Mouse (Mus musculus) forebrain, embryonic 16.5 days (tissue): ENCODE results near the gene 4931440F15Rik. TPM values are rescaled to one million over a fixed set of nuclear protein-coding genes. Genes with fewer than 3 reads are reported as not detected.
"Not testable (repeated sequence)": the region's sequence is repeated elsewhere in the genome, so short reads cannot be mapped to it uniquely, and the experiment has no call there.

Experiments
- ATAC-seq: fragments of 200-750 bp; cut with Nextera tagmentation; 2 replicates; pipeline ENCODE4 v1.8.0; 2017; ENCODE audit warnings: mild to moderate bottlenecking, moderate library complexity
- H3K27ac ChIP-seq: fragments of 300-500 bp; sonication (generic); 2 replicates; pipeline ENCODE4 v1.5.1; 2014; ENCODE audit warnings: low read length, control low read depth
- H3K27me3 ChIP-seq: fragments of 300-500 bp; sonication (generic); replicated peaks from 2 replicates; pipeline ENCODE4 v1.6.1; 2014; ENCODE audit warnings: low read length; ENCODE audit not compliant: control insufficient read depth, insufficient read depth
- H3K36me3 ChIP-seq: fragments of 300-500 bp; sonication (generic); 2 replicates; pipeline ENCODE4 v1.6.1; 2014; ENCODE audit not compliant: control insufficient read depth, insufficient read depth
- H3K4me1 ChIP-seq: fragments of 300-500 bp; sonication (generic); replicated peaks from 2 replicates; pipeline ENCODE4 v1.6.1; 2014; ENCODE audit warnings: low read length; ENCODE audit not compliant: control insufficient read depth, insufficient read depth
- H3K4me2 ChIP-seq: fragments of 300-500 bp; sonication (generic); 2 replicates; pipeline ENCODE4 v1.6.1; 2014; ENCODE audit warnings: mild to moderate bottlenecking, low read length, control low read depth
- H3K4me3 ChIP-seq: fragments of 300-500 bp; sonication (generic); replicated peaks from 2 replicates; pipeline ENCODE4 v1.5.1; 2014; ENCODE audit warnings: mild to moderate bottlenecking, low read length, control low read depth
- H3K9ac ChIP-seq: fragments of 300-500 bp; sonication (generic); replicated peaks from 2 replicates; pipeline ENCODE4 v1.6.1; 2014; ENCODE audit warnings: low read depth, low read length, control low read depth
- H3K9me3 ChIP-seq: fragments of 300-500 bp; sonication (generic); 2 replicates; pipeline ENCODE4 v1.6.1; 2016; ENCODE audit warnings: low read length; ENCODE audit not compliant: control insufficient read depth
- WGBS: fragments of 180-500 bp; shearing (Covaris S2); extraction: QIAGEN DNeasy Blood & Tissue Kit; methylation state at CpG from one replicate; pipeline ENCODE4 v1.1.7; 2014; 5-methylcytosine and 5-hydroxymethylcytosine counted together
- polyA plus RNA-seq: library from polyadenylated mRNA; unstranded; fragments of >200 nt; fragmentation: Nextera tagmentation; extraction: Ambion mirVana; gene quantifications from 2 replicates; pipeline ENCODE4 v1.2.1, GENCODE M21; 2015

Gene 4931440F15Rik
- polyA plus RNA-seq, 1 experiment from 2014 or later, result 0.54 TPM

GRCm38 (mm10) chr11:29827729-29828128 is 2.3 kb upstream of the 4931440F15Rik start:
- H3K27ac ChIP-seq, result no peak overlapping the region
- no peak overlapping the region for H3K9ac ChIP-seq
- 0 out of 2 replicates have a peak, but pooled peaks cover 2% of the 10 kb centered on the region for H3K27me3 ChIP-seq
- ATAC-seq, result peak; percentile 39; the same call in 1 of the 2 replicates
- H3K9me3 ChIP-seq, result no peaks in the 10 kb centered on the region
- H3K4me3 ChIP-seq, result no peak overlapping the region
- 83% methylated on average over 2 of the region's 2 CpGs for WGBS
- H3K4me1 ChIP-seq, result no peaks in the 10 kb centered on the region; the same call in 1 of the 2 replicates
- H3K36me3 ChIP-seq, result no peaks in the 10 kb centered on the region
- H3K4me2 ChIP-seq, result no peak overlapping the region

GRCm38 (mm10) chr11:29826001-29826400 is 533 bp upstream of the 4931440F15Rik start:
- H3K9ac ChIP-seq, result no peak overlapping the region
- H3K36me3 ChIP-seq, result no peaks in the 10 kb centered on the region
- ATAC-seq, result no peak
- 94% methylated on average over 1 of the region's 1 CpGs for WGBS
- H3K4me1 ChIP-seq, result no peaks in the 10 kb centered on the region; the same call in 1 of the 2 replicates
- H3K27me3 ChIP-seq, result 0 out of 2 replicates have a peak, but pooled peaks cover 2% of the 10 kb centered on the region
- no peak overlapping the region for H3K4me2 ChIP-seq
- H3K9me3 ChIP-seq, result no peaks in the 10 kb centered on the region
- no peak overlapping the region for H3K4me3 ChIP-seq
- no peak overlapping the region for H3K27ac ChIP-seq

- Histone ChIP-seq H3K4me3 (peak overlapping the region; percentile 20), H3K4me2 (peak overlapping the region; percentile 31)
- not testable (repeated sequence) for H3K36me3 ChIP-seq, H3K9ac ChIP-seq, H3K27ac ChIP-seq, H3K27me3 ChIP-seq, H3K9me3 ChIP-seq, H3K4me1 ChIP-seq
- 22% methylated on average over 60 of the region's 62 CpGs for WGBS
- ATAC-seq, result peak; percentile 60
Observed at GRCm38 (mm10) chr11:29824474-29825270, 796 bp downstream of the 4931440F15Rik start.

- H3K27ac ChIP-seq, result no peak overlapping the region
- H3K9ac ChIP-seq, result no peak overlapping the region
- no peaks in the 10 kb centered on the region; the same call in 1 of the 2 replicates for H3K4me1 ChIP-seq
- H3K27me3 ChIP-seq, result 0 out of 2 replicates have a peak, but pooled peaks cover 2% of the 10 kb centered on the region
- no peak overlapping the region for H3K4me3 ChIP-seq
- H3K4me2 ChIP-seq, result no peak overlapping the region
- no peaks in the 10 kb centered on the region for H3K9me3 ChIP-seq
- no peaks in the 10 kb centered on the region for H3K36me3 ChIP-seq
- ATAC-seq, result no peak
- WGBS, result 91% methylated on average over 2 of the region's 2 CpGs
Observed at GRCm38 (mm10) chr11:29823141-29823540, 2.3 kb downstream of the 4931440F15Rik start.

- H3K4me1 ChIP-seq, result no peaks in the 10 kb centered on the region
- no peak overlapping the region for H3K4me3 ChIP-seq
- no peak overlapping the region for H3K4me2 ChIP-seq
- H3K27me3 ChIP-seq, result no peaks in the 10 kb centered on the region
- H3K9me3 ChIP-seq, result no peaks in the 10 kb centered on the region
- H3K36me3 ChIP-seq, result no peaks in the 10 kb centered on the region
- ATAC-seq, result no peak
- no peak overlapping the region for H3K9ac ChIP-seq
- no peak overlapping the region for H3K27ac ChIP-seq
Observed at GRCm38 (mm10) chr11:29815670-29816069, 9.8 kb downstream of the 4931440F15Rik start.

GRCm38 (mm10) chr11:29815261-29815660 is 10.2 kb downstream of the 4931440F15Rik start:
- no peak overlapping the region for H3K4me3 ChIP-seq
- no peaks in the 10 kb centered on the region for H3K36me3 ChIP-seq
- H3K4me1 ChIP-seq, result no peaks in the 10 kb centered on the region
- 96% methylated on average over 3 of the region's 3 CpGs for WGBS
- no peak overlapping the region for H3K27ac ChIP-seq
- H3K9ac ChIP-seq, result no peak overlapping the region
- H3K9me3 ChIP-seq, result no peaks in the 10 kb centered on the region
- no peak overlapping the region for H3K4me2 ChIP-seq
- no peak for ATAC-seq
- no peaks in the 10 kb centered on the region for H3K27me3 ChIP-seq

GRCm38 (mm10) chr11:29813267-29813666 is 12.2 kb downstream of the 4931440F15Rik start:
- Histone ChIP-seq H3K4me2 (no peak overlapping the region), H3K27ac (no peak overlapping the region)
- WGBS, result 89% methylated on average over 1 of the region's 1 CpGs

GRCm38 (mm10) chr11:29812475-29812874 is 13.0 kb downstream of the 4931440F15Rik start:
- H3K4me1 ChIP-seq, result no peaks in the 10 kb centered on the region
- H3K4me2 ChIP-seq, result no peak overlapping the region
- ATAC-seq, result no peak
- H3K36me3 ChIP-seq, result no peaks in the 10 kb centered on the region
- H3K4me3 ChIP-seq, result no peak overlapping the region
- 83% methylated on average over 3 of the region's 3 CpGs for WGBS
- H3K27ac ChIP-seq, result no peak overlapping the region
- no peaks in the 10 kb centered on the region for H3K9me3 ChIP-seq
- H3K9ac ChIP-seq, result no peak overlapping the region
- no peaks in the 10 kb centered on the region for H3K27me3 ChIP-seq

More at GRCm38 (mm10) chr11:29813267-29813666, 12.2 kb downstream of the 4931440F15Rik start:
- Histone ChIP-seq H3K36me3 (no peaks in the 10 kb centered on the region), H3K4me1 (no peaks in the 10 kb centered on the region), H3K9ac (no peak overlapping the region), H3K27me3 (no peaks in the 10 kb centered on the region), H3K4me3 (no peak overlapping the region), H3K9me3 (no peaks in the 10 kb centered on the region)
- no peak for ATAC-seq

GRCm38 (mm10) chr11:29810324-29810723 is 15.1 kb downstream of the 4931440F15Rik start:
- no peak for ATAC-seq
- Histone ChIP-seq H3K36me3 (no peaks in the 10 kb centered on the region), H3K4me3 (no peak overlapping the region), H3K9me3 (no peaks in the 10 kb centered on the region), H3K27ac (no peak overlapping the region), H3K4me1 (no peaks in the 10 kb centered on the region), H3K9ac (no peak overlapping the region), H3K4me2 (no peak overlapping the region), H3K27me3 (no peaks in the 10 kb centered on the region)
- WGBS, result 87% methylated on average over 3 of the region's 3 CpGs
